Mouse (Mus musculus) cortical plate, adult 2 months (tissue): ENCODE results near the gene Nsmce4a.

Experiments used
- CTCF ChIP-seq: fragments of 200-500 bp; IDR thresholded peaks from 2 replicates; pipeline ENCODE4 v1.5.1; 2011; ENCODE audit warnings: mild to moderate bottlenecking, control low read depth, low read length; ENCODE audit not compliant: insufficient read depth; ENCODE audit errors: extremely low read depth
- POLR2A ChIP-seq: fragments of 200-500 bp; IDR thresholded peaks from 2 replicates; pipeline ENCODE4 v1.6.1; 2011; ENCODE audit warnings: mild to moderate bottlenecking, low read length, control low read depth; ENCODE audit not compliant: insufficient read depth; ENCODE audit errors: extremely low read depth

DNA sequence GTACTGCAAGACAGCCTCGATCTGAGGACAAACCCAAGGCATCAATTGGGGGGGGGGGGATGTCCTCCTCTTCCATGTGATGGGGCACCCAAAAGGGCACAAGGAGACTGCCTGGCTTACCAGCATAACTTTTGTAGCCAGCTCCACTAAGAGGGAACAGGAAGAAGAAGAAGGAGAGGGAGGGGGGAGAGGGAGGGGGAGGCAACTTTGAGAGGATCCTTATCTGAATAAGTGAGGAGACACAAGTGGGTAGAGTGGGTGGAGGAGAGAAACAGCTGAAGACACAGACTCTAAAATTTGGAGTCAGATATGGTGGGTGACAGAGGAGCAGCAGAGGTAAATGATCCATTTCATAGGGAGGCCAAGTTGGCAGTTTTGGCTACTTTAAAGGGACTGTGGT lies 12.0 kb downstream of the Nsmce4a start:
- TF ChIP-seq CTCF (no peak), POLR2A (no peak)
